Mouse (Mus musculus) thymus, adult 2 months (tissue): Measurements from ENCODE around the gene Hsf2. TPM values are rescaled to one million over a fixed set of nuclear protein-coding genes. Genes with fewer than 3 reads are reported as not detected.
"Not testable (repeated sequence)": the region's sequence is repeated elsewhere in the genome, so short reads cannot be mapped to it uniquely, and the experiment has no call there.

Experiments
- DNase-seq: peaks from one replicate; pipeline ENCODE4 v3.0.0; 2021
- H3K27ac ChIP-seq: fragments of 200-500 bp; 2 replicates; pipeline ENCODE4 v1.5.1; 2012; ENCODE audit warnings: low read length, control low read depth; ENCODE audit not compliant: control insufficient read depth, insufficient read depth
- H3K27me3 ChIP-seq: fragments of 200-500 bp; 2 replicates; pipeline ENCODE4 v1.6.1; 2012; ENCODE audit warnings: mild to moderate bottlenecking, low read length, moderate library complexity, mixed read lengths; ENCODE audit not compliant: control insufficient read depth, insufficient read depth
- H3K36me3 ChIP-seq: fragments of 200-500 bp; 2 replicates; pipeline ENCODE4 v1.6.1; 2012; ENCODE audit warnings: mild to moderate bottlenecking, low read length, moderate library complexity; ENCODE audit not compliant: control insufficient read depth, insufficient read depth
- H3K4me1 ChIP-seq: fragments of 200-500 bp; replicated peaks from 2 replicates; pipeline ENCODE4 v1.6.1; 2012; ENCODE audit warnings: low read length; ENCODE audit not compliant: control insufficient read depth, insufficient read depth
- H3K4me3 ChIP-seq: fragments of 200-500 bp; 2 replicates; pipeline ENCODE4 v1.5.1; 2012; ENCODE audit warnings: mild to moderate bottlenecking, low read length, control low read depth, moderate library complexity; ENCODE audit not compliant: control insufficient read depth, insufficient read depth
- CTCF ChIP-seq: fragments of 200-500 bp; IDR thresholded peaks from 2 replicates; pipeline ENCODE4 v1.5.1; 2012; ENCODE audit warnings: mild to moderate bottlenecking, control low read depth, low read length, moderate library complexity, borderline replicate concordance; ENCODE audit not compliant: control insufficient read depth, poor library complexity, insufficient read depth; ENCODE audit errors: extremely low read depth
- POLR2A ChIP-seq: fragments of 200-500 bp; IDR thresholded peaks from 2 replicates; pipeline ENCODE4 v1.6.1; 2012; ENCODE audit warnings: mild to moderate bottlenecking, low read length, control low read depth, moderate library complexity; ENCODE audit not compliant: control insufficient read depth, poor library complexity, insufficient read depth; ENCODE audit errors: extremely low read depth
- WGBS: fragments of 180-500 bp; shearing (Covaris S2); methylation state at CpG from one replicate; pipeline ENCODE4 v1.1.7; 2018; 5-methylcytosine and 5-hydroxymethylcytosine counted together
- polyA plus RNA-seq: library from polyadenylated mRNA; depleted of rRNA; stranded (reverse); fragments of >200 nt; gene quantifications from 2 replicates; pipeline ENCODE4 v1.2.3, GENCODE M21; 2012

The Hsf2 gene
- polyA plus RNA-seq, 1 experiment, result 7.0 TPM

DNA sequence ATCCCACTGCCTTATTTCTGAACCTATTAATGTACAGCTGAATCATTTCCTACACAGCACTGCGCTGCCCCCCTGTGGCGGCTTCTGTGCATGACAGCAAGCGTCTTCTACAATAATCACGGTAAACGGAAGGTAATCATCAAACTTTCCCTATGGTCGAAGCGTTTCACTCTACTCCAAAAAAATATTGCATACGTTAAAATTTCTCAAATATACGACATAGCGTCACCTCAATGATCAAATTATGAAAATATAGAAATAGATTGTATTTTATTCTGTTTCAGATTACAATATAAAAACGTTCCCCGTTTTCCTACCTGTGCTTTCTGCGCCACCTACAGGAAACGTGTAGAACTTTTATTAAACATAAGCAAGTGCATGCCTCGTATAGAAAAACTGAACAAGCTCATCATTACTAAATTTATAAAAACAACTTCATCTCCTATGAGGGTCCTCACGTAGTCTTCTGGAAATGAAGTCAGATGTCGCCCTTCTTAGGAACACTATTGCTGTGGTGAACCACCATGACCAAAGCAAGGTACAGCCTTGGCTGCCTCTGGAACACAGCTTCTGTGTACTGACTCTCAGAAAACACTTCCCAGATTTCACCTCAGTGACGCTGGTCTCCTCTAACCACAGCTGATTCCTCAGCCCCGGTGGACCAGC lies 38.0 kb upstream of the Hsf2 start:
- no peaks in the 10 kb centered on the region for H3K4me1 ChIP-seq
- H3K36me3 ChIP-seq, result no peaks in the 10 kb centered on the region
- DNase-seq, result peak; percentile 83
- H3K4me3 ChIP-seq, result no peak overlapping the region
- WGBS, result 5% methylated on average over 19 of the region's 19 CpGs
- TF ChIP-seq POLR2A (no peak), CTCF (no peak)
- H3K27ac ChIP-seq, result no peak overlapping the region
- no peaks in the 10 kb centered on the region for H3K27me3 ChIP-seq

GRCm38 (mm10) chr10:57463298-57463697 lies 22.9 kb upstream of the Hsf2 start:
- H3K4me1 ChIP-seq, H3K36me3 ChIP-seq, H3K4me3 ChIP-seq, H3K27ac ChIP-seq, H3K27me3 ChIP-seq: not testable (repeated sequence)
- peak; percentile 37 for DNase-seq
- WGBS, result 19% methylated on average over 10 of the region's 10 CpGs

DNA sequence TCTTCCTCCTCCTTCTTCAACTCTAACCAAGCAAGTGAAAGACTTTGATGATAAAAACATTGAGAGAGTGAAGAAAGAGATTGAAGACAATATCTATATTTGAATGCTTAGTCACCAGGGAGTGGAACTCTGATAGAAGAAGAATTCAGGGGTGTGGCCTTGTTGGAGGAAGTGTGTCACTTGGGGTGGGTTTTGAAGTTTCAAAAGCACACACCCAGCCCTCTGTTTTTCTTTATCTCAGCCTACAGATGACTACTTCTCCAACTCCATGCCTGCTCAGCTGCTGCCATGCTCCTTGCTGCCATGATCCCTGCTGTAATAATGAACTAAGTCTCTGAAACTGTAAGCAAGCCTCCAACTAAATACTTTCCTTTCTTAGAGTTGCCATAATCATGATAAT lies 20.4 kb upstream of the Hsf2 start:
- Histone ChIP-seq H3K36me3 (no peaks in the 10 kb centered on the region), H3K4me3 (no peak overlapping the region), H3K27me3 (no peaks in the 10 kb centered on the region), H3K4me1 (no peaks in the 10 kb centered on the region), H3K27ac (no peak overlapping the region)
- DNase-seq, result no peak
- TF ChIP-seq CTCF, result no peak
- TF ChIP-seq POLR2A, result no peak

- Histone ChIP-seq H3K4me1 (no peaks in the 10 kb centered on the region), H3K27me3 (no peaks in the 10 kb centered on the region), H3K4me3 (no peak overlapping the region), H3K36me3 (no peaks in the 10 kb centered on the region), H3K27ac (no peak overlapping the region)
- WGBS, result 94% methylated on average over 9 of the region's 9 CpGs
- no peak for TF ChIP-seq POLR2A
- no peak for TF ChIP-seq CTCF
- no peak for DNase-seq
Observed at GRCm38 (mm10) chr10:57477121-57477843, 8.9 kb upstream of the Hsf2 start.

GRCm38 (mm10) chr10:57481717-57482116 lies 4.5 kb upstream of the Hsf2 start:
- H3K4me1 ChIP-seq, result 0 out of 2 replicates have a peak, but pooled peaks cover 2% of the 10 kb centered on the region
- no peak overlapping the region for H3K27ac ChIP-seq
- H3K36me3 ChIP-seq, result no peaks in the 10 kb centered on the region
- 86% methylated on average over 5 of the region's 5 CpGs for WGBS
- no peaks in the 10 kb centered on the region for H3K27me3 ChIP-seq
- no peak overlapping the region for H3K4me3 ChIP-seq
- DNase-seq, result no peak
- TF ChIP-seq CTCF (no peak), POLR2A (no peak)

DNA sequence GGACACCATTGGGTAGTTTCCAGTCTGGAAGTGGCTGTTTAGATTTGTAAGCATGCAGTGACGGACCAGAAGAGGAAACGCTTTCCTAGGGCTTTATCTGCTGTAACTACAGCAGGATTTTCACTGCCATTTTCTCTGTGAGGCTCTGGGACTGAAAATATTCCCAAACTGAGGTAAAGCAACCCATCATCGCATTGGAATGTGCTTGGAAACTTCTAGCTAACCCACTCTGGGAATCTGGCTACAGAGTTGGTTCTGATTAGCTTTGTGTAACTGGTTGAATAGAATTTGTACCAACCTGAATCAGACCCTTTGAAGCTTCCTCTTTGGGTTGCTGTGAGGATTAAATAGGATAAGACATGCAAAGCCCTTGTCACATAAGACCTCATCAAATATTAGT lies 1.4 kb upstream of the Hsf2 start:
- no peak overlapping the region for H3K27ac ChIP-seq
- 0 out of 2 replicates have a peak, but pooled peaks cover 2% of the 10 kb centered on the region for H3K4me1 ChIP-seq
- 91% methylated on average over 3 of the region's 3 CpGs for WGBS
- no peak overlapping the region for H3K4me3 ChIP-seq
- TF ChIP-seq POLR2A, result no peak
- TF ChIP-seq CTCF, result no peak
- DNase-seq, result no peak
- H3K27me3 ChIP-seq, result no peaks in the 10 kb centered on the region
- no peaks in the 10 kb centered on the region for H3K36me3 ChIP-seq
